Mouse (Mus musculus): Measurements from ENCODE around the gene Gtf2ird2. TPM values are rescaled to one million over a fixed set of nuclear protein-coding genes. Genes with fewer than 3 reads are reported as not detected.

The Gtf2ird2 gene
- polyA plus RNA-seq, 1 experiment, result 17.6 TPM

DNA sequence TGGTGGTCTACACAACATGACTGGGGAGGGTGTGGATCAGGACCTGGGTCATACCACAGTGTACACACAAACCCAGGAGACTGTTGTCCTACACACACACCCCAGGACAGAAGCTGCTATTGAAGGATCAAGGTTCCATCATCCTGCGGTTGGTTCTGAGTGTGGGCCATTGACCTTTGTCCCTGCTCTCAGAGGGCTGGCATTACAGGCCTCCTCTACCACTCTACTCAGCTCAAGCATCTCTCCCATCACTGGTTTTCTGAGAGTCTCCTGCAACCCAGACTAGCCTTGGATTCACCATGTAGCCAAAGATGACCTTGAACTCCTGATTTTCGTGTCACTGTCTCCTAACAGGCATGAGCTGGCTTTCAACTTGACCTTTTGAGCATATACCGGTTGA is 52.4 kb downstream of the Gtf2ird2 start:
- H3K4me1 ChIP-seq (ENCODE audit: control insufficient read depth, insufficient read depth, low read length), result peaks cover 2% of the 10 kb centered on the region; the same call in 1 of the 2 replicates
- H3K4me3 ChIP-seq (replicated peaks; ENCODE audit: insufficient read depth, low read depth, low read length), result no peak overlapping the region
- DNase-seq, result no peak
- TF ChIP-seq CTCF (IDR thresholded peaks at IDR 0.05; ENCODE audit: borderline replicate concordance, insufficient read depth, low read depth, low read length), result no peak
- TF ChIP-seq POLR2A (IDR thresholded peaks at IDR 0.05; ENCODE audit: borderline replicate concordance, insufficient read depth, low read length), result no peak
- no peaks in the 10 kb centered on the region for H3K27me3 ChIP-seq (ENCODE audit: control insufficient read depth, insufficient read depth, low read length)
- 89% methylated on average over 3 of the region's 3 CpGs for WGBS
- H3K27ac ChIP-seq (ENCODE audit: insufficient read depth, low read length), result no peak overlapping the region

DNA sequence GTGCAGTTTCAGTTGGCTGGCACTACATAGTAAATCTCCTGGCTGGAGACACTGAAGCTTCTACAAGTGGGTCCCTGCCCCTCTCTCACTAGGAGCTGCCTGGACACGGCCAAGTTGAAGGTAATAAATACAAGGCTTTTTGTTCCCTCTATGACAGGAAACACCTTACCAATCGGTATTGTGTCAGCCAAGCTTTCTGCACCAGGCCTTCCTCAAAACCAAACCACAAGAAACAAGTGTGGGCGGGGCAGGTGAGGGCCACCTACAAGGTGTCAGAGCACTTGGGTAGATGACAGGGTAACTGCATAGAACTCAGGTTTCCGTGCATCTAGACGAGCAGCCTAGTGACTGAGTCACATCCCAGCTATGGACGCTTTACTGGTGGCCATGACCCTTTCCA is 53.0 kb downstream of the Gtf2ird2 start:
- Histone ChIP-seq H3K27me3 (ENCODE audit: control insufficient read depth, insufficient read depth, low read length) (no peaks in the 10 kb centered on the region), H3K4me3 (replicated peaks; ENCODE audit: insufficient read depth, low read depth, low read length) (no peak overlapping the region), H3K4me1 (ENCODE audit: control insufficient read depth, insufficient read depth, low read length) (peaks cover 2% of the 10 kb centered on the region; the same call in 1 of the 2 replicates), H3K27ac (ENCODE audit: insufficient read depth, low read length) (no peak overlapping the region)
- no peak for DNase-seq
- 88% methylated on average over 6 of the region's 6 CpGs for WGBS
- TF ChIP-seq POLR2A (IDR thresholded peaks at IDR 0.05; ENCODE audit: borderline replicate concordance, insufficient read depth, low read length), result no peak
- TF ChIP-seq CTCF (IDR thresholded peaks at IDR 0.05; ENCODE audit: borderline replicate concordance, insufficient read depth, low read depth, low read length), result no peak

- Histone ChIP-seq H3K4me3 (replicated peaks; ENCODE audit: insufficient read depth, low read depth, low read length) (no peak overlapping the region), H3K4me1 (ENCODE audit: control insufficient read depth, insufficient read depth, low read length) (peaks cover 2% of the 10 kb centered on the region; the same call in 1 of the 2 replicates), H3K27me3 (ENCODE audit: control insufficient read depth, insufficient read depth, low read length) (no peaks in the 10 kb centered on the region), H3K27ac (ENCODE audit: insufficient read depth, low read length) (no peak overlapping the region)
- WGBS, result 79% methylated on average over 11 of the region's 11 CpGs
- no peak for DNase-seq
- TF ChIP-seq POLR2A (IDR thresholded peaks at IDR 0.05; ENCODE audit: borderline replicate concordance, insufficient read depth, low read length) (no peak), CTCF (IDR thresholded peaks at IDR 0.05; ENCODE audit: borderline replicate concordance, insufficient read depth, low read depth, low read length) (no peak)
These were observed 53.7 kb downstream of the Gtf2ird2 start for GRCm38 (mm10) chr5:134237508-134237907.

DNA sequence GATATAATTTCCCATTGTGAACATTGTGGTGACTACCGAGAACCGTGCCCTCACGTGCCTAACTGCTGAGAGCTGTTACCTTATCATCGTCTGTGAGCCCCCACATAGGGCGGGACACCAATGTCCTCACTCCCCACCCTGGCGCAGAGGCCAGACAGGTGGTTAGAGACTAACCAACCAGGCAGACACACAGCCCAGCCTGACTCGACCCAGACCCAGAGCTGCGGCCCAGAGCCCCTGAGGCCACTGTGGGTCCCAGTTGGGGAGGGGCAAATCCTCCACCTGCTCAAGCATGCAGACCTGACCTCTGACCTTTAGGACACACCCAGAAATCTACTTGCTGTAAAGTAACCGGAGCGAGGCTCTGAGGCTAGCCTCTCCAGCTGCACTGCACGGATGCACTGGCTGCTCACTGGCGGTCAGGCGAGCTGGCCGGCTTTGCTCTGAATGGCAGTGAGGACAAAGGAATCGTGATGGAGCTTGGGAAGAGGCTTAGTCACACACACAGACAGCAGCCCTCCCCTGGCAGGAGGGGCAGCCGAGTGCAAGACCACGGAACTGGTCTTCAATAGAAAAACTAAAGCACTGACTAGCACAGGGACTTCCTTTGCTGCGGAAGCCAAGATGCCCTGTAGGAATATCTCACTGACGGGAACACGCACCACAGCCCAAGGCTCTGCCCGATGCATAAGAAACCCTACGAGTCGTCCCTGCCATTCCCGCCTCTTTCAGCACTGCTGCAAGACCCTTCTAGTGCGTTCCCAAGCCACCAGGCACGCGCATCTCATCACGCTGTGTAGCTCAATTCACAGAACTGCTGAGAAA is 54.3 kb downstream of the Gtf2ird2 start:
- TF ChIP-seq POLR2A (IDR thresholded peaks at IDR 0.05; ENCODE audit: borderline replicate concordance, insufficient read depth, low read length), result no peak
- TF ChIP-seq CTCF (IDR thresholded peaks at IDR 0.05; ENCODE audit: borderline replicate concordance, insufficient read depth, low read depth, low read length), result no peak
- DNase-seq, result no peak
- no peak overlapping the region for H3K27ac ChIP-seq (ENCODE audit: insufficient read depth, low read length)
- H3K4me3 ChIP-seq (replicated peaks; ENCODE audit: insufficient read depth, low read depth, low read length), result no peak overlapping the region
- no peaks in the 10 kb centered on the region for H3K27me3 ChIP-seq (ENCODE audit: control insufficient read depth, insufficient read depth, low read length)
- WGBS, result 57% methylated on average over 28 of the region's 28 CpGs
- no peaks in the 10 kb centered on the region for H3K4me1 ChIP-seq (ENCODE audit: control insufficient read depth, insufficient read depth, low read length)

- Histone ChIP-seq H3K4me3 (replicated peaks; ENCODE audit: insufficient read depth, low read depth, low read length) (no peak overlapping the region), H3K4me1 (ENCODE audit: control insufficient read depth, insufficient read depth, low read length) (no peaks in the 10 kb centered on the region), H3K27me3 (ENCODE audit: control insufficient read depth, insufficient read depth, low read length) (no peaks in the 10 kb centered on the region), H3K27ac (ENCODE audit: insufficient read depth, low read length) (no peak overlapping the region)
- no peak for DNase-seq
- TF ChIP-seq CTCF (IDR thresholded peaks at IDR 0.05; ENCODE audit: borderline replicate concordance, insufficient read depth, low read depth, low read length), result no peak
- no peak for TF ChIP-seq POLR2A (IDR thresholded peaks at IDR 0.05; ENCODE audit: borderline replicate concordance, insufficient read depth, low read length)
- 82% methylated on average over 5 of the region's 5 CpGs for WGBS
These were observed 58.0 kb downstream of the Gtf2ird2 start for GRCm38 (mm10) chr5:134241831-134242230.

GRCm38 (mm10) chr5:134243661-134244436 is 60.0 kb downstream of the Gtf2ird2 start:
- WGBS, result 88% methylated on average over 26 of the region's 26 CpGs
- Histone ChIP-seq H3K27me3 (ENCODE audit: control insufficient read depth, insufficient read depth, low read length) (no peaks in the 10 kb centered on the region), H3K4me1 (ENCODE audit: control insufficient read depth, insufficient read depth, low read length) (no peaks in the 10 kb centered on the region), H3K4me3 (replicated peaks; ENCODE audit: insufficient read depth, low read depth, low read length) (no peak overlapping the region), H3K27ac (ENCODE audit: insufficient read depth, low read length) (no peak overlapping the region)
- TF ChIP-seq POLR2A (IDR thresholded peaks at IDR 0.05; ENCODE audit: borderline replicate concordance, insufficient read depth, low read length), result no peak
- no peak for TF ChIP-seq CTCF (IDR thresholded peaks at IDR 0.05; ENCODE audit: borderline replicate concordance, insufficient read depth, low read depth, low read length)
- no peak for DNase-seq

DNA sequence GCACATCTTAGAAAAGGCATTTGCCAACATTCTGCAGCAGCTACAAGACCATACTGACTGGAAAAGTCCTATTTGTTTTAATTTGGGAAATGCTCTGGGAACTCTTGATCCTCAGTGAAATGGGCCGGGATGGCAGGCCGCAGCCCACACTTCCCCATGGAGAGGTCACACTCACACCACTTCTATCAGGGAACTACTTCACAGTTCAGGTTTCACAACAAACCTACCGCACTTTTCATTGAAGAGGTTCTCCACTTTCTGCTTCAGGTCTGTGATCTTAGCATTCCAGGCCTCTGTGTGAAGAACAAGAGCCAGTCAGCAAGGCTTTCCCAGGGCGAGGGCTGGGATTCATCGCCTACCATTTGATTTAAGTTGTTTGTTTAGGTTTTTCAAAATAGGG is 61.1 kb downstream of the Gtf2ird2 start:
- no peak for DNase-seq
- Histone ChIP-seq H3K27ac (ENCODE audit: insufficient read depth, low read length) (no peak overlapping the region), H3K4me1 (ENCODE audit: control insufficient read depth, insufficient read depth, low read length) (no peaks in the 10 kb centered on the region), H3K27me3 (ENCODE audit: control insufficient read depth, insufficient read depth, low read length) (no peaks in the 10 kb centered on the region), H3K4me3 (replicated peaks; ENCODE audit: insufficient read depth, low read depth, low read length) (no peak overlapping the region)
- WGBS, result 94% methylated on average over 5 of the region's 5 CpGs
- TF ChIP-seq CTCF (IDR thresholded peaks at IDR 0.05; ENCODE audit: borderline replicate concordance, insufficient read depth, low read depth, low read length), result no peak
